Comparison of ENCODE assay signal across 9 mouse cellular contexts in the genomic region with DNA sequence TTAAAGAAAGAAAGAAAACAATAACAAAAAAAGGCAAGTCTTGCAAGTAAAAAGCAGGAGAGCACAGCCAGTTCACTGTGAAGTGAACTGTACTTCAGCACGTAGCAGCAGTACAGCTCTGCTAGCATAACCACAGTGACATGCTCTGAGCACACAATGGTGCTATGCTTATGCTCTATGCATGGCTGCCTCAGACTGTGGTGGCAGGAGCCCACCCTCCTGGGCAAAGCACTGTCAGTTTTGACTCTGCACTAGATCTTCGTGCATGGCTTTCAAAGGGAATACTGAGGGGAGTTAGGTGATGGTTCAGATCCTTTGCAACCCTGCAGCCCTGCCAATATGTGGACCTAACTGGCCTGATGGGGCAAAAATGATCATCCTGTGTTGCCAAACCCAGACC. TPM values are rescaled to one million over a fixed set of nuclear protein-coding genes. Genes with fewer than 3 reads are reported as not detected.
DNase-seq lines count a peak whose midpoint lies in the region; ATAC-seq and TF ChIP-seq lines count a peak whose summit lies in the region.
"Not testable (repeated sequence)": the region's sequence is repeated elsewhere in the genome, so short reads cannot be mapped to it uniquely, and the experiment has no call there.
"Had no signal": no experiment of that assay in that cellular context is flagged by ENCODE, and none has a peak within 500 bp of the region (broad histone marks: within the 10 kb centered on the region; RNA-seq: fewer than 3 reads in every experiment).

No protein-coding gene starts in this region.

- ATAC-seq in cerebellum, adult (ENCODE audit: insufficient number of reproducible peaks, low FRiP score, low TSS enrichment) = 0 out of 2 replicates have a peak, but pooled peaks have one; percentile 36
- ATAC-seq in embryonic facial prominence, embryonic 15.5 days (ENCODE audit: insufficient number of reproducible peaks, low FRiP score, low TSS enrichment, low read depth) = peak; percentile 65; the same call in 1 of the 2 replicates
- ATAC-seq in heart, embryonic 13.5 days (ENCODE audit: extremely low read depth, insufficient number of reproducible peaks, low FRiP score, low TSS enrichment) = 0 out of 2 replicates have a peak, but pooled peaks have one; percentile 46
- ATAC-seq in hindbrain, embryonic 14.5 days (ENCODE audit: low FRiP score) = peak; percentile 73; the same call in 1 of the 2 replicates
- peak; percentile 45; the same call in 1 of the 2 replicates for ATAC-seq in lung, embryonic 16.5 days (ENCODE audit: low read depth)
- ATAC-seq in monocyte, adult 5-6 weeks (replicated peaks; ENCODE audit: insufficient number of reproducible peaks, low FRiP score, low TSS enrichment, poor library complexity, severe bottlenecking) = peak; percentile 63
- 0 out of 2 replicates have a peak, but pooled peaks have one; percentile 13 for ATAC-seq in neutrophil, adult 5-6 weeks (ENCODE audit: extremely low read depth, insufficient number of reproducible peaks, low FRiP score, poor library complexity, severe bottlenecking)

- TF ChIP-seq CTCF in testis, adult 2 months (IDR thresholded peaks at IDR 0.05; ENCODE audit: control insufficient read depth, insufficient read depth, insufficient replicate concordance, low read depth, low read length) = not testable (repeated sequence)

- TF ChIP-seq POLR2A in testis, adult 2 months (IDR thresholded peaks at IDR 0.05; ENCODE audit: control insufficient read depth, low read depth, low read length) = peak; percentile 51; the same call in 1 of the 2 replicates

- not testable (repeated sequence) for H3K9me3 ChIP-seq in embryonic facial prominence, embryonic 15.5 days (replicated peaks); heart, embryonic 13.5 days; hindbrain, embryonic 14.5 days (ENCODE audit: control insufficient read depth, low read length); lung, embryonic 16.5 days (ENCODE audit: control insufficient read depth, low read length)

- 79% methylated on average over 2 of the region's 2 CpGs for WGBS in embryonic facial prominence, embryonic 15.5 days
- WGBS in heart, embryonic 13.5 days = 74% methylated on average over 2 of the region's 2 CpGs
- 77% methylated on average over 2 of the region's 2 CpGs for WGBS in hindbrain, embryonic 14.5 days
- WGBS in lung, embryonic 16.5 days = 77% methylated on average over 2 of the region's 2 CpGs

- not testable (repeated sequence) for H3K27me3 ChIP-seq in embryonic facial prominence, embryonic 15.5 days; heart, embryonic 13.5 days (replicated peaks); hindbrain, embryonic 14.5 days (ENCODE audit: control insufficient read depth, insufficient read depth, low read length); lung, embryonic 16.5 days (ENCODE audit: control insufficient read depth, insufficient read depth, low read depth, low read length); testis, adult 2 months (ENCODE audit: control insufficient read depth, insufficient read depth, low read length)

- H3K36me3 ChIP-seq in embryonic facial prominence, embryonic 15.5 days; heart, embryonic 13.5 days; hindbrain, embryonic 14.5 days (replicated peaks; ENCODE audit: control insufficient read depth, insufficient read depth); lung, embryonic 16.5 days (ENCODE audit: control insufficient read depth, insufficient read depth, low read length); testis, adult 2 months (ENCODE audit: control insufficient read depth, insufficient read depth, low read length): not testable (repeated sequence)

- not testable (repeated sequence) for H3K27ac ChIP-seq in embryonic facial prominence, embryonic 15.5 days (replicated peaks); heart, embryonic 13.5 days (replicated peaks); hindbrain, embryonic 14.5 days; lung, embryonic 16.5 days (ENCODE audit: low read length); testis, adult 2 months (ENCODE audit: control insufficient read depth, insufficient read depth, low read depth, low read length)

- not testable (repeated sequence) for H3K4me3 ChIP-seq in embryonic facial prominence, embryonic 15.5 days (replicated peaks); heart, embryonic 13.5 days; hindbrain, embryonic 14.5 days (replicated peaks; ENCODE audit: low read length); lung, embryonic 16.5 days (ENCODE audit: low read length)
- H3K4me3 ChIP-seq in testis, adult 2 months (ENCODE audit: control insufficient read depth, low read depth, low read length) = peak overlapping the region; percentile 0

- not testable (repeated sequence) for H3K4me1 ChIP-seq in embryonic facial prominence, embryonic 15.5 days; heart, embryonic 13.5 days; hindbrain, embryonic 14.5 days (replicated peaks; ENCODE audit: control insufficient read depth, insufficient read depth, low read length); lung, embryonic 16.5 days (replicated peaks; ENCODE audit: control insufficient read depth, insufficient read depth, low read length); testis, adult 2 months (ENCODE audit: control insufficient read depth, insufficient read depth, low read length)

- H3K9ac ChIP-seq in embryonic facial prominence, embryonic 15.5 days; heart, embryonic 13.5 days; hindbrain, embryonic 14.5 days; lung, embryonic 16.5 days (ENCODE audit: low read length): not testable (repeated sequence)

- not testable (repeated sequence) for DNase-seq in hindbrain, embryonic 14.5 days (ENCODE audit: low spot score)

- not testable (repeated sequence) for H3K4me2 ChIP-seq in embryonic facial prominence, embryonic 15.5 days (replicated peaks); heart, embryonic 13.5 days; hindbrain, embryonic 14.5 days (replicated peaks); lung, embryonic 16.5 days (ENCODE audit: low read depth, low read length)

RNA-seq across cellular contexts. Expression of a gene that starts 24.5 kb away (rescaled TPM):
- 5.4 and 8.6 TPM in 2 replicates for polyA plus RNA-seq in embryonic facial prominence, embryonic 15.5 days (2015; fragmentation: Nextera tagmentation; extraction: Ambion mirVana)
- 3.4 and 4.0 TPM in 2 replicates for polyA plus RNA-seq in heart, embryonic 13.5 days (2015; fragmentation: Nextera tagmentation; extraction: Ambion mirVana)
- 9.8 and 10.4 TPM in 2 replicates for polyA plus RNA-seq in hindbrain, embryonic 14.5 days (2014; fragmentation: Nextera tagmentation; extraction: Ambion mirVana)
- polyA plus RNA-seq in lung, embryonic 16.5 days (2015; fragmentation: Nextera tagmentation; extraction: Ambion mirVana) = 6.2 and 7.2 TPM in 2 replicates
- total RNA-seq in monocyte, adult 5-6 weeks (2017) = 9.5 to 30.7 TPM (median 18.6 TPM) in 3 replicates
- 12.4 and 14.2 TPM in 2 replicates for total RNA-seq in neutrophil, adult 5-6 weeks (2017)
- polyA plus RNA-seq in testis, adult 2 months (2012; rRNA removed) = 0.25 and 0.29 TPM in 2 replicates
- polyA plus RNA-seq: erythroblast, embryonic 14.5 days had no signal

RNA-seq across cellular contexts. Expression of a gene that starts 51.0 kb away (rescaled TPM):
- polyA plus RNA-seq in embryonic facial prominence, embryonic 15.5 days (2015; fragmentation: Nextera tagmentation; extraction: Ambion mirVana) = 6.3 and 7.0 TPM in 2 replicates
- polyA plus RNA-seq in heart, embryonic 13.5 days (2015; fragmentation: Nextera tagmentation; extraction: Ambion mirVana) = 1.6 and 3.3 TPM in 2 replicates
- 15.8 and 17.1 TPM in 2 replicates for polyA plus RNA-seq in hindbrain, embryonic 14.5 days (2014; fragmentation: Nextera tagmentation; extraction: Ambion mirVana)
- 5.4 and 6.0 TPM in 2 replicates for polyA plus RNA-seq in lung, embryonic 16.5 days (2015; fragmentation: Nextera tagmentation; extraction: Ambion mirVana)
- 4.1 to 7.5 TPM (median 7.5 TPM) in 3 replicates for total RNA-seq in monocyte, adult 5-6 weeks (2017)
- 13.2 and 18.3 TPM in 2 replicates for total RNA-seq in neutrophil, adult 5-6 weeks (2017)
- 0.25 and 0.28 TPM in 2 replicates for polyA plus RNA-seq in testis, adult 2 months (2012; rRNA removed)
- polyA plus RNA-seq: erythroblast, embryonic 14.5 days had no signal

RNA-seq across cellular contexts. Expression of a gene that starts 51.1 kb away (rescaled TPM):
- 22.1 and 23.1 TPM in 2 replicates for polyA plus RNA-seq in embryonic facial prominence, embryonic 15.5 days (2015; fragmentation: Nextera tagmentation; extraction: Ambion mirVana)
- 23.8 and 25.1 TPM in 2 replicates for polyA plus RNA-seq in heart, embryonic 13.5 days (2015; fragmentation: Nextera tagmentation; extraction: Ambion mirVana)
- polyA plus RNA-seq in hindbrain, embryonic 14.5 days (2014; fragmentation: Nextera tagmentation; extraction: Ambion mirVana) = 35.3 and 37.8 TPM in 2 replicates
- polyA plus RNA-seq in lung, embryonic 16.5 days (2015; fragmentation: Nextera tagmentation; extraction: Ambion mirVana) = 22.0 and 24.6 TPM in 2 replicates
- 17.3 to 28.3 TPM (median 20.4 TPM) in 3 replicates for total RNA-seq in monocyte, adult 5-6 weeks (2017)
- total RNA-seq in neutrophil, adult 5-6 weeks (2017) = 22.5 and 25.1 TPM in 2 replicates
- 1.6 and 2.5 TPM in 2 replicates for polyA plus RNA-seq in testis, adult 2 months (2012; rRNA removed)

Comparison
In these comparisons a context has a peak if more than half of its experiments do, and no peak if none do; other contexts are left out.
1. ATAC-seq: peak in every context shown above with its lines; median percentile 73 in hindbrain, embryonic 14.5 days; 65 in embryonic facial prominence, embryonic 15.5 days; 63 in monocyte, adult 5-6 weeks; 46 in heart, embryonic 13.5 days; 45 in lung, embryonic 16.5 days; 36 in cerebellum, adult; 13 in neutrophil, adult 5-6 weeks.